ENCODE assay signal across 8 mouse cellular contexts in genomic region chr7:118533178-118533578, GRCm38 (mm10). TPM values are rescaled to one million over a fixed set of nuclear protein-coding genes. Genes with fewer than 3 reads are reported as not detected.
A peak's percentile ranks its signal among the peaks of the same experiment; 100 is the strongest.
DNase-seq lines count a peak whose midpoint lies in the region; ATAC-seq and TF ChIP-seq lines count a peak whose summit lies in the region.

Gene Coq7 (minus strand): TSS chr7:118533356.

- no peaks in the 10 kb centered on the region; the same call in 1 of the 2 replicates for H3K79me2 ChIP-seq in MEL (ENCODE audit: control insufficient read depth, insufficient read depth, low read length, poor library complexity)

- peak; percentile 55 to 76; a peak in 3 of 4 replicates for TF ChIP-seq POLR2A in MEL (IDR thresholded peaks at IDR 0.05; ENCODE audit: control insufficient read depth in 1 of 2, insufficient read depth in 1 of 2, low read depth in 1 of 2, low read length in 2 of 2, poor library complexity in 1 of 2)

- no peak for TF ChIP-seq RAD21 in MEL (IDR thresholded peaks at IDR 0.05; ENCODE audit: low read depth, low read length)

- no peak for TF ChIP-seq EP300 in MEL (IDR thresholded peaks at IDR 0.05; ENCODE audit: low read depth in 1 of 2, low read length in 2 of 2)
- peak; percentile 92 for TF ChIP-seq EP300 in stomach, postnatal 0 days (optimal IDR thresholded peaks at IDR 0.05)

- WGBS in forebrain, embryonic 12.5 days: under 1% methylated on average over 31 of the region's 31 CpGs
- under 1% methylated on average over 31 of the region's 31 CpGs for WGBS in heart, embryonic 16.5 days
- WGBS in liver, embryonic 13.5 days (ENCODE audit: insufficient replicate concordance): under 1% methylated on average over 31 of the region's 31 CpGs
- 1% methylated on average over 31 of the region's 31 CpGs for WGBS in stomach, postnatal 0 days

- peaks cover 0 to 2% of the 10 kb centered on the region in 2 experiments; a peak in 1 of 4 replicates for H3K4me1 ChIP-seq in MEL (ENCODE audit: control insufficient read depth in 1 of 2, insufficient read depth in 2 of 2, low read length in 2 of 2)
- peaks cover 8% of the 10 kb centered on the region for H3K4me1 ChIP-seq in forebrain, embryonic 12.5 days
- no peaks in the 10 kb centered on the region for H3K4me1 ChIP-seq in heart, embryonic 16.5 days (ENCODE audit: control insufficient read depth, insufficient read depth, low read length)
- H3K4me1 ChIP-seq in liver, embryonic 13.5 days (replicated peaks): peaks cover 15% of the 10 kb centered on the region
- H3K4me1 ChIP-seq in stomach, postnatal 0 days (replicated peaks; ENCODE audit: control insufficient read depth, insufficient read depth): no peaks in the 10 kb centered on the region

- H3K27ac ChIP-seq in MEL (ENCODE audit: control insufficient read depth, low read depth, low read length): peak within 1 kb of the TSS; percentile 92
- H3K27ac ChIP-seq in forebrain, embryonic 12.5 days: peak within 1 kb of the TSS; percentile 97
- H3K27ac ChIP-seq in heart, embryonic 16.5 days (ENCODE audit: low read length): peak within 1 kb of the TSS; percentile 97
- H3K27ac ChIP-seq in liver, embryonic 13.5 days: peak within 1 kb of the TSS; percentile 84
- peak within 1 kb of the TSS; percentile 95 for H3K27ac ChIP-seq in stomach, postnatal 0 days (replicated peaks)

- ATAC-seq in cerebellum, adult (ENCODE audit: insufficient number of reproducible peaks, low FRiP score, low TSS enrichment): peak; percentile 99
- ATAC-seq in forebrain, embryonic 12.5 days (ENCODE audit: low FRiP score): peak; percentile 99
- ATAC-seq in heart, embryonic 16.5 days (replicated peaks; ENCODE audit: extremely low read depth, insufficient read depth, low FRiP score): peak; percentile 100
- ATAC-seq in liver, embryonic 13.5 days (ENCODE audit: low read depth): peak; percentile 99
- peak; percentile 97 for ATAC-seq in stomach, postnatal 0 days (ENCODE audit: low FRiP score, low TSS enrichment)

- no peaks in the 10 kb centered on the region for H3K9me3 ChIP-seq in MEL (replicated peaks; ENCODE audit: insufficient read depth, low read length)
- no peaks in the 10 kb centered on the region for H3K9me3 ChIP-seq in forebrain, embryonic 12.5 days
- no peaks in the 10 kb centered on the region for H3K9me3 ChIP-seq in heart, embryonic 16.5 days (replicated peaks; ENCODE audit: control insufficient read depth, low read length)
- H3K9me3 ChIP-seq in liver, embryonic 13.5 days (replicated peaks): no peaks in the 10 kb centered on the region
- no peaks in the 10 kb centered on the region for H3K9me3 ChIP-seq in stomach, postnatal 0 days (ENCODE audit: control insufficient read depth, low read length)

- peak; percentile 98 for DNase-seq in MEL (ENCODE audit: low read depth, low spot score)
- peak; percentile 97 for DNase-seq in kidney, postnatal 25 days
- DNase-seq in liver, embryonic 13.5 days: peak; percentile 81
- peak; percentile 95 to 96 for DNase-seq in natural killer cell, adult 2 months (ENCODE audit: low spot score in 2 of 2)
- DNase-seq in stomach, postnatal 0 days (ENCODE audit: low spot score): peak; percentile 95

- no peaks in the 10 kb centered on the region; a peak in 1 of 4 replicates for H3K27me3 ChIP-seq in MEL (ENCODE audit: control insufficient read depth in 1 of 2, insufficient read depth in 2 of 2, low read length in 2 of 2)
- H3K27me3 ChIP-seq in forebrain, embryonic 12.5 days: no peaks in the 10 kb centered on the region
- H3K27me3 ChIP-seq in heart, embryonic 16.5 days (ENCODE audit: control insufficient read depth, insufficient read depth, low read length): no peaks in the 10 kb centered on the region
- H3K27me3 ChIP-seq in liver, embryonic 13.5 days: no peaks in the 10 kb centered on the region
- no peaks in the 10 kb centered on the region for H3K27me3 ChIP-seq in stomach, postnatal 0 days (ENCODE audit: control insufficient read depth, insufficient read depth, low read length)

- peak within 1 kb of the TSS; percentile 96 for H3K9ac ChIP-seq in MEL (ENCODE audit: control insufficient read depth, low read depth, low read length, poor library complexity, severe bottlenecking)
- peak within 1 kb of the TSS; percentile 73 for H3K9ac ChIP-seq in forebrain, embryonic 12.5 days
- peak within 1 kb of the TSS; percentile 89 for H3K9ac ChIP-seq in heart, embryonic 16.5 days (ENCODE audit: low read length)
- H3K9ac ChIP-seq in liver, embryonic 13.5 days: peak within 1 kb of the TSS; percentile 79
- peak within 1 kb of the TSS; percentile 84 for H3K9ac ChIP-seq in stomach, postnatal 0 days (ENCODE audit: low read length)

- H3K4me2 ChIP-seq in forebrain, embryonic 12.5 days: peak within 1 kb of the TSS; percentile 54
- peak within 1 kb of the TSS; percentile 67 for H3K4me2 ChIP-seq in heart, embryonic 16.5 days (ENCODE audit: low read depth, low read length)
- H3K4me2 ChIP-seq in liver, embryonic 13.5 days: peak within 1 kb of the TSS; percentile 78
- H3K4me2 ChIP-seq in stomach, postnatal 0 days (replicated peaks; ENCODE audit: low read depth): peak within 1 kb of the TSS; percentile 60

- no peak for TF ChIP-seq CTCF in MEL (IDR thresholded peaks at IDR 0.05 in 2 of 3, conservative IDR thresholded peaks at IDR 0.05 in 1 of 3; ENCODE audit: control insufficient read depth in 1 of 3, insufficient read depth in 1 of 3, low read depth in 2 of 3, low read length in 3 of 3, poor library complexity in 1 of 3, severe bottlenecking in 1 of 3)
- TF ChIP-seq CTCF in stomach, postnatal 0 days (IDR thresholded peaks at IDR 0.05; ENCODE audit: low read depth): no peak

- H3K36me3 ChIP-seq in MEL (ENCODE audit: control insufficient read depth in 1 of 2, insufficient read depth in 2 of 2, low read length in 2 of 2): peaks cover 0 to 6% of the 10 kb centered on the region in 2 experiments; a peak in 1 of 4 replicates
- peaks cover 20% of the 10 kb centered on the region for H3K36me3 ChIP-seq in forebrain, embryonic 12.5 days (replicated peaks)
- no peaks in the 10 kb centered on the region; the same call in 1 of the 2 replicates for H3K36me3 ChIP-seq in heart, embryonic 16.5 days (ENCODE audit: control insufficient read depth, insufficient read depth)
- peaks cover 2% of the 10 kb centered on the region; the same call in 1 of the 2 replicates for H3K36me3 ChIP-seq in liver, embryonic 13.5 days
- H3K36me3 ChIP-seq in stomach, postnatal 0 days (ENCODE audit: control insufficient read depth, insufficient read depth, low read length): no peaks in the 10 kb centered on the region

- H3K4me3 ChIP-seq in MEL (ENCODE audit: control insufficient read depth in 1 of 2, insufficient read depth in 1 of 2, low read depth in 2 of 2, low read length in 2 of 2): peak within 1 kb of the TSS; percentile 96 to 98
- H3K4me3 ChIP-seq in forebrain, embryonic 12.5 days (replicated peaks): peak within 1 kb of the TSS; percentile 67
- peak within 1 kb of the TSS; percentile 73 for H3K4me3 ChIP-seq in heart, embryonic 16.5 days (ENCODE audit: low read length)
- peak within 1 kb of the TSS; percentile 82 for H3K4me3 ChIP-seq in liver, embryonic 13.5 days (replicated peaks)
- peak within 1 kb of the TSS; percentile 76 for H3K4me3 ChIP-seq in stomach, postnatal 0 days (ENCODE audit: low read depth, low read length)

TF ChIP-seq in MEL, 35 proteins besides CTCF, POLR2A, EP300 and RAD21 (continues in another document):
- TF ChIP-seq TAL1 (IDR thresholded peaks at IDR 0.05; ENCODE audit: low read length) (no peak), ZMIZ1 (IDR thresholded peaks at IDR 0.05; ENCODE audit: low read depth, low read length) (no peak), USF1 (IDR thresholded peaks at IDR 0.05; ENCODE audit: low read depth, low read length) (no peak), TBP (IDR thresholded peaks at IDR 0.05; ENCODE audit: low read depth, low read length) (peak; percentile 80), USF2 (IDR thresholded peaks at IDR 0.05; ENCODE audit: borderline replicate concordance in 1 of 2, insufficient read depth in 1 of 2, low read depth in 1 of 2, low read length in 2 of 2) (no peak), ETS1 (IDR thresholded peaks at IDR 0.05; ENCODE audit: low read depth, low read length) (no peak), ELF1 (IDR thresholded peaks at IDR 0.05; ENCODE audit: low read depth, low read length) (no peak), GABPA (IDR thresholded peaks at IDR 0.05; ENCODE audit: low read depth, low read length) (no peak), RCOR1 (IDR thresholded peaks at IDR 0.05; ENCODE audit: low read depth, low read length) (no peak), SIN3A (IDR thresholded peaks at IDR 0.05; ENCODE audit: low read length) (peak; percentile 47; the same call in 1 of the 2 replicates), MXI1 (IDR thresholded peaks at IDR 0.05; ENCODE audit: low read depth, low read length) (no peak; the same call in 1 of the 2 replicates), MYC (IDR thresholded peaks at IDR 0.05; ENCODE audit: low read depth, low read length) (0 out of 2 replicates have a peak, but pooled peaks have one; percentile 0), TCF12 (IDR thresholded peaks at IDR 0.05; ENCODE audit: low read depth, low read length) (no peak; the same call in 1 of the 2 replicates), ZC3H11A (IDR thresholded peaks at IDR 0.05; ENCODE audit: low read depth, low read length) (no peak), MYB (IDR thresholded peaks at IDR 0.05; ENCODE audit: low read depth, low read length) (no peak), NRF1 (IDR thresholded peaks at IDR 0.05; ENCODE audit: insufficient read depth, low read depth, low read length, poor library complexity, severe bottlenecking) (peak; percentile 59), ZNF384 (IDR thresholded peaks at IDR 0.05; ENCODE audit: low read depth, low read length) (no peak), CHD2 (IDR thresholded peaks at IDR 0.05; ENCODE audit: low read length) (peak; percentile 44), GATA1 (IDR thresholded peaks at IDR 0.05; ENCODE audit: low read depth, low read length) (no peak), MAZ (IDR thresholded peaks at IDR 0.05; ENCODE audit: low read depth, low read length) (no peak), HCFC1 (IDR thresholded peaks at IDR 0.05; ENCODE audit: low read depth, low read length) (peak; percentile 77), E2F4 (IDR thresholded peaks at IDR 0.05; ENCODE audit: borderline replicate concordance, low read depth, low read length) (no peak), CHD1 (IDR thresholded peaks at IDR 0.05; ENCODE audit: low read depth, low read length) (no peak)

RNA-seq across cellular contexts. Expression of gene Coq7, which starts in this region (rescaled TPM):
- 64.9 and 66.2 TPM in 2 replicates for total RNA-seq in MEL (2012; rRNA removed)
- 10 to 100 TPM in 1 of 2 experiments, not detected in 1; 59.5 TPM for polyA plus RNA-seq in MEL (2012; ENCODE audit: insufficient read depth in 1 of 2, insufficient read length in 2 of 2, low read depth in 1 of 2, low replicate concordance in 2 of 2, missing spikeins in 1 of 2)
- polyA plus RNA-seq in forebrain, embryonic 12.5 days (2016; fragmentation: Nextera tagmentation; extraction: Ambion mirVana): 96.9 and 98.7 TPM in 2 replicates
- polyA plus RNA-seq in heart, embryonic 16.5 days (2015; fragmentation: Nextera tagmentation; extraction: Ambion mirVana): 173 and 177 TPM in 2 replicates
- 56.5 and 58.8 TPM in 2 replicates for polyA plus RNA-seq in liver, embryonic 13.5 days (2015; fragmentation: Nextera tagmentation; extraction: Ambion mirVana)
- 83.6 and 86.9 TPM in 2 replicates for polyA plus RNA-seq in stomach, postnatal 0 days (2015; fragmentation: Nextera tagmentation; extraction: Ambion mirVana)

Comparison
In these comparisons a context has a peak if more than half of its experiments do, and no peak if none do; other contexts are left out.
1. Peak in every context shown above with its lines: DNase-seq, ATAC-seq, H3K4me3 ChIP-seq and H3K27ac ChIP-seq.